Mouse (Mus musculus) adrenal gland, postnatal 25 days (tissue): ENCODE results near the gene Sorcs3. TPM values are rescaled to one million over a fixed set of nuclear protein-coding genes. Genes with fewer than 3 reads are reported as not detected.

Source experiments
- DNase-seq: peaks from one replicate; pipeline ENCODE4 v3.0.0; 2021; ENCODE audit warnings: mixed read lengths
- long read RNA-seq: library from polyadenylated mRNA; stranded (forward); transcript quantifications from one replicate; pipeline ENCODE4 v2.0.0, GENCODE M21; 2021
- total RNA-seq: library from RNA; stranded (reverse); gene quantifications from 2 replicates; pipeline ENCODE4 v1.2.3, GENCODE M21; 2021

Sorcs3 gene
- 0.06 TPM in 1 of 2 replicates, not detected in the other for total RNA-seq
- long read RNA-seq, result 0 reads

GRCm38 (mm10) chr19:48205929-48206814 lies at the start of gene Sorcs3:
Gene Sorcs3 (plus strand): TSS chr19:48206025.
- no peak for DNase-seq

- no peak for DNase-seq
These were observed 40.5 kb upstream of the Sorcs3 start for GRCm38 (mm10) chr19:48165341-48165740.

GRCm38 (mm10) chr19:48167110-48167509 lies 38.7 kb upstream of the Sorcs3 start:
- no peak for DNase-seq

DNA sequence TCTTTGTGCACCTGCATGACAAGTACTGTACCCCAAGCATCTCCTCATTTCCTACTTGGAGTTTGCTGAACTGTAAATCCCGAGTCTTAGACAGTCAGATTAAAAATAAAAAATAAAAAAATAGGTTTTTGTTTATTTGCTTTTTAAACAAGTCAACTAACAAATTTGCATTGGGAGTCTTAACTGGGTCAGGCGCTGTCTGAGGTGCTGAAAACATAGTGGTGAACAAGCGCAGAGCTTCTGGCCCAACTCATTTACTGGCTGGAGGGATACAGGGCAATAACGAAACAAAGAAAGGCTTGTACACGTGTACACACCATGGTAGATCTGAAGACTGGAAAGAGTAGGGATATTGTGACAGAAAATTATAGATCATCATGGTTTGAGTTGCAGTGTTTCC lies 37.5 kb upstream of the Sorcs3 start:
- no peak for DNase-seq

DNA sequence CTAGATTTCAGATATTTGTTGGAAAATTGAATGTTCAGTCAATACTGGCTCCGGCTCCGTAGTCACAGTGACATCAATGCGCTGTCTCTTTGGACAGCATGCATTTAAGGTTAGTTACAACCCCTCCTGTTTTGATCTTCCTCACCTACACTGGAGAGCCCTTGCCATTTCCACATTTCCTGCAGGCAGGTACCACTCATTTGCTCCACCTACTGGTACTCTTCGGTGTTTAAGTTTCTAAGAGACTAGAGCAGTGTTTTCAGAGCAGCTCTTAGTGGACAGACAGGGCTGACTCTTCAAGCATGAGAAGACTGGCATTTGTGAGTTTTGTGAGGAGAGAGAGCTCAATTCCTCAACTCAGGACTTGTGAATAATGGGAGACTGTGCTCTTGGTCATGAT lies 31.1 kb upstream of the Sorcs3 start:
- DNase-seq, result no peak

GRCm38 (mm10) chr19:48203928-48204470 lies 1.8 kb upstream of the Sorcs3 start:
- peak; percentile 40 for DNase-seq

DNA sequence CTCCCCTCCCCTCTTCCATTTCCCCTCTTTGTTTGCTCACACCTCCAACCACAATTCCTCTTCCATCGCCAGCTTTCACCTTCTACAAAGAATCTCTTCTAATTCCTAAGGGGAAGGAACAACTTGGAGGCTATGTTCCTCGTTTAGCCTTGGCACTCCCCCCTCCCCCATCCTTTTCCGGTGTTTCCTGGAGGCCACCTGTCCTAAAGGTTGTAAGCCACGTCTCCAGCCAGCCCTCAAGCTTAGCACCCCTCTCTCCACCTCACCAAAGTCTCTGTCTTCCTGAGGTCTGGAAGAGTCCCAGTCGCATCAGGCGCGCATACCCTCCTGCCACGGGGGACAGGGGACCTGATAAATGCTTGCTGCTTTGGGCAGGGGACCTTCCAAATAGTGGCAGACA lies 1.3 kb upstream of the Sorcs3 start:
- no peak for DNase-seq

DNA sequence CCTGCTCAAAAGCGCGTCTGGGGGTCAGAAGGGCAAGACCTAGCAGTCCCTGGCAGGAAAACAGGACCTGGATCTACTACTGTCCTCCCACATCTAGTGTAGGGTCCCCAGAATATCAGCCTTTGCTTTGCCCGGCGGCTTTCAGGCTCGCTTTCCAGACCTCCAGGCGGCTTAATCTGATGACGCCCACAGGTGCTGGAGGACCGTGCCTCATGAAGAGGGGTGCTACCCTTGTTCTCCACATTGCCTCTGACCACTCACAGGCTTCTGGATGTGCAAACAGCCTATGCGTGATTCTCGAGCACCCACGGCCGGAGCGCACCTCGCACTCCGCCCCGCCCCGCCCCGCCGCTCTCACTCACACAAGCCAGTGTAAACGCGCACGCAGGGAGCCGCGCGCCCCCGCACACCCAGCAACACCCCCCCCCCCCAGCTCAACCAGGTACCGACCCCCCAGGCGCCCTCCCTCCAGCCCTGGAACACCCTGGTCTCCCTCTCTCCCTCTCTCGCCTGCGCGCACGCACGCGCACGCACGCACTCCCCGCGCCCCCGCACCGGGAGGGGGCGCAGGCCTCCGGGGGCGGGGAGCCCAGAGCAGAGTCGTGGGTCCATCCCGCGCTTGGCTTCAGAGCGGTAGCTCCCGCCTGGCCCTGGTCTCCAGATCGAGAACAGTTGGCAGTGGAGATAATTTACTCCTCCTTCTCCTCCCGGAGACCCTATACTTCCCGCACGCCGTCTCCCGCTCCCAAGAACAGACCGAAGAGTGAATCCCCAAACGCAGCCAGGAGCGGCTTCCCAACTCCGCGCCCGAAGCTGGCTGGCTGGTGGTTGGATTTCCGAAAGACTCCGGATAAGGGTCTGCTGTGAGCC lies 698 bp upstream of the Sorcs3 start:
- no peak for DNase-seq

GRCm38 (mm10) chr19:48206861-48207730 lies 1.3 kb downstream of the Sorcs3 start:
- DNase-seq, result no peak

- DNase-seq, result no peak
These were observed 2.0 kb downstream of the Sorcs3 start for GRCm38 (mm10) chr19:48207731-48208370.

DNA sequence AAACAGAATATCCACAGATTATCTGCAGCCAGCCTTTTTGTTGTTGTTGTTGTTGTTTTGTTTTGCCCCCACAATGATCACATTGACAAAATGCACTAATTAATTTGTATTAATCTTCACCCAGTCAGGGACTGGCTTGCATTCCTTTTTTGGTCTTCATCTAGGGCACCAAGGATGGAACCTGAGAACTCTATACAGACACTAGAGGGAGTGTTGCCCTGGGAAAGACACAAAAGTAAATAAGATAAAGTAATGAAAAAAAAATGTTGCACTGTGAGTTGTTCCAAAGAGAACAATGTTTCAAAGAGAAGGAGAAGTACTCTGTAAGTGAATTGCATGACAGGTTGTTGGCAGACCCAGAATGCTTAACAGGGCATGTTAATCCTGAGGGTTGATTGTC lies 9.6 kb downstream of the Sorcs3 start:
- no peak for DNase-seq

- no peak for DNase-seq
These were observed 32.1 kb downstream of the Sorcs3 start for GRCm38 (mm10) chr19:48237786-48238372.

- DNase-seq, result no peak
These were observed 32.6 kb downstream of the Sorcs3 start for GRCm38 (mm10) chr19:48238391-48238790.

DNA sequence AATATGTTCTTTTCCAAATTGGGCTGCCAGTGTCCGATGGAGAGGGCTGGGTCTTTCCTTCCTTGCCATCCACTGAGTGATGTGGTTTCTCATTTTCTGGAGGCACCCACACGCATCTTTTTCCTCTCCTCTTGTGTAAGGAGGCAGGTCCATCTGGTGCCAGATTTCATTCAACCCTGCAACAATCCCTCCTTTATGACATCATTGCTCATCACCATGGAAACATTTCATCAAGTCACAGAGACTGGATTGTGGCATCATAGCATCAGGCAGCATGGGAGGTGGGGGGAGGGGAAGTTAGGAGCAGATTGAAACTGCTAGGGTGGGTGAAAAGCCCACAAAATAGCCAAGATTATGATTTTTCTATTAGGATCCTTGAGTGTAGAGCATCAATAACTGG lies 35.1 kb downstream of the Sorcs3 start:
- DNase-seq, result no peak

DNA sequence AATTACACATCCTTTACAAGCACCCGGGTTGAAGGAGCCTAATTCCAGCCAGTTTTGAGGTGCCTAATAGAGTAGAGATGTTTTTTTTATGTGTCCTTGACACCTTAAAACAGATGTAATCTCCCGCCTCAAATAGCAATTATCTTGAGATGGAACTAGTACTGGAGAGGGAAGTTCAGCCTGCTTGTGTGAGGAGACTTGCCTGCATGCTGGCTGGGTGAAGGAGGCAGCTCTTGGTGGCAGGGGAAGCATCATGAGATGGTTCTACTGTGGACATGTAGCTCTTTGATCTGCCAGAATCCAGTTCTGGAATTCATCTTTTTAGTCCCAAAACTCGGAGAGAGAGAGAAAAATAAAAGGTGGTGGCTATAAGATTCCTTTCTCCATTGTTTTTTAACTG lies 38.2 kb downstream of the Sorcs3 start:
- DNase-seq, result no peak

- no peak for DNase-seq
These were observed 53.4 kb downstream of the Sorcs3 start for GRCm38 (mm10) chr19:48259223-48259622.

- DNase-seq, result no peak
These were observed 54.8 kb downstream of the Sorcs3 start for GRCm38 (mm10) chr19:48260671-48261070.

GRCm38 (mm10) chr19:48263750-48264149 lies 57.9 kb downstream of the Sorcs3 start:
- no peak for DNase-seq

GRCm38 (mm10) chr19:48280273-48280672 lies 74.4 kb downstream of the Sorcs3 start:
- DNase-seq, result no peak

DNA sequence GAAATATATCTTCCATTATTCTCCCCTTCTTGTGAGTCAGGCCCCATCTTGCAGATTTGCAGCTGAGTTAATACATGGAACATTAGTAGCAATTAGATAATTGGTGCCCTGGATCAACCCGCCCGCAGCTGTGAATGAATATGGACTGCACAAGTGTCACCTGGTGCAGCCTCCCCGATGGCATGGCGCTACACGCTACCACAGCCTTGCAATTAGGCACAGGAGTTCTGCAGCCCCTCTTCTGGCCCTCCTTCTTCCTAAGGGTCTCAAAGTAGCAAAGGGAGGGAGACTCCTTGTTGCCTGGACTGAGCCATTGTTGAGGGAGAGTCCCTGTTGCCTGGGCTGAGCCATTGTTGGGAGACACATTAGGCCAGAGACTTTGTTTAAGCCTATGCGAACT lies 76.4 kb downstream of the Sorcs3 start:
- DNase-seq, result no peak

- no peak for DNase-seq
These were observed 77.4 kb downstream of the Sorcs3 start for GRCm38 (mm10) chr19:48283217-48283616.
